Mouse (Mus musculus) testis, adult 10 weeks (tissue): ENCODE measurements around the gene Slc25a18. TPM values are rescaled to one million over a fixed set of nuclear protein-coding genes. Genes with fewer than 3 reads are reported as not detected.

ENCODE experiments used
- polyA plus RNA-seq: library from polyadenylated mRNA; stranded (reverse); fragments of 350-450 nt; fragmentation: Illumina TruSeq; extraction: RNeasy Lipid Tissue Mini Kit (QIAGEN cat#74804); gene quantifications from one replicate; pipeline ENCODE4 v1.2.3, GENCODE M21; 2014; ENCODE audit warnings: low read depth, low replicate concordance

Slc25a18 gene
- polyA plus RNA-seq, result 2.3 TPM

DNA sequence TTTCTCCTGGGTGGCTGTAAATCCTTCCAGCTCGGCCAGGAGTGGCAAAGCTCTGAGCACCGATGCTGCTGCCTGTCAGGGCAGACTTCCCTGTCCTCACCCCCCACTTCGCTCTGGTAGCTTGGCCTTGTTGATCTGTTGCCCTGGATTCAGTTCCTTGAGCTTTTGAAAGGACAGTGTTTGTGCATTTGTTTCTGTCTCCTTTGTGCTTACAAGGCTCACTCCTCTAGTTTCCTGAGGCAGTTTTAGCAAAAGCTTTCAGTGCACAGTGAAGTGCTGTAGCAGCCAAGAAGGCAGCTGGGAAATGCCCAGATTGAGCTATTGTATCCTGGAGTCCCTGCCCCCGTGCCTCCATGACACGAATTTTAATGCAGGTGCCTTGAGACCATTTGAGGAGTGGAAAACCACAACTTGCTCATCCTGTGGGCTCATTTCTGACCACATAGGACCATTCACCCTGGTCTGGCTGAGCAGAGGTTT is at the start of gene Slc25a18:
Gene Slc25a18 (plus strand): TSS at position 430 of the 480 bp plus-strand sequence.

DNA sequence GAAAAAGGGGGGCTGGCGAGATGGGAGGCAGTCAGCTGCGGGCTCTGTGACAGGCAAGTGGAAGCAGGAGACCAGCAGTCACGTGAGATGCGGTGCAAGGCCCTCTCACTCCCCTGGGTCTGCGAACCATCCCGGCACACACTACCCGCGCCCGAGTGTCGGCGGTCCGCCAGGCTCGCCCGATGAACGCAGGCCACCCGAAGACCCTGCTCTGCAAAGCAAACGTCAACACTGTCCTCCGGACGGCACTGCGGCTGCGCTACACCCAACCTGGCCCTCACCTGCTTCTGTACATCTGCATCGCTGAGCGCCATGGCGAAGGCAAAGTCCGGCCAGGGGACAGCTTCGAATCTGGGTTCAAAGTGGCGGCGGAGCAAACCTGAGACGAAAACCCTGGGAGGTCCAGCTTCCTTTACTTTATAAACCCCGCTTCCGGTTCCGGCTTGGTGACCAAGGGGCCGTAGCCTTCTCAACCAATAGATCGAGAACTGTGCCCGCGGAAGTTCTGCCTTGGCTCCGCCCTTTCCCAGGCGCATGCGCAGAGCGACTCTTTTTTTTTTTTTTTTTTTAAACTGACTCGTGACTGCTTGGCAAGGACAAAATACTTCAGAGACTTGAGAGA is 49.0 kb downstream of the Slc25a18 start, which contains the start of gene Atp6v1e1:
Gene Atp6v1e1 (minus strand): TSS at position 487 of the 622 bp plus-strand sequence.

DNA sequence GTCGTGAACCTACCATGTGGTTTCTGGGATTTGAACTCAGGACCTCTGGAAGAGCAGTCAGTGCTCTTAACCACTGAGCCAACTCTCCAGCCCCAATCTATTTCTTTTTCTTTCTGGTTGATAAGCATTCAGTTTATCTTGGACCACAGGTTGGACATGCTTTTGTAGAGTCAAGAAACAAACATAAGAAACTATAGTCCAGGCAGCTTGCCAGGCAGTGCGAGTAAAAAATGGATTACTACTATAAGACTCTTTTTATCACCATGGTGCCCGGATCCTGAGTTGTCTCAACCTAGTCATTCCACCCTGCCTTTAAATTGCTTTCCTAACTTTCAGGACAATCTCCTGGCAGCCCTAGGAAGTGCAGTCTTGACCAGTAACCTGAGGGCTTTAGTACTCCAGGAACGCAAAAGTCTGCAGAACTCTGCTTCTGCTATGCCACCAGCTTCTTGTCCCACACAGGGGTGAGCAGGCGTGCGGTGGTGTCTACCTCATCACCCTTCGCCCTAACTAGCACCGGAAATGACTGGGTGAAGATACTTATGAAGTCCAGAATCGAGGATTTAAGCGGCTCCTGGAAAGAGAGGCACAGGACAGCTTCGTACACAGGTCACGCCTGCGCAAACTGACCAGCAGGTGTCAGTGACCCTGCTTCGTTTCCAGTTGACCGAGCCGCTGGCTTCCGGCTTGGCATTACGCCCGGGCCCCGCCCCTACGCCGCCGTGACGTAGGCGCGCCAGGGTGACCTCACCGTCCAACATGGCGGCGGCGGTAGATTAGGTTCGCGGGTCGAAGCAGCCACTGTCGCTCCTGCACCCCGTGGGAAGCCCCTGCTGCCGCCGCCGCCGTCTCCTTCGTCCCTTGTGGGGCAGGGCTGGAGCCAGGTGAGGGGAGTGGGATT is 62.3 kb downstream of the Slc25a18 start, which contains the start of gene Bcl2l13:
Gene Bcl2l13 (plus strand): TSS at position 739 of the 901 bp plus-strand sequence.

Other genes starting within 250 kb of the Slc25a18 start
- 8.2 TPM for gene Hdhd5, start 242.3 kb upstream of the Slc25a18 start, polyA plus RNA-seq
- 17.8 TPM for gene Cecr2, start 107.2 kb upstream of the Slc25a18 start, polyA plus RNA-seq
- gene Atp6v1e1, start 49.2 kb downstream of the Slc25a18 start, polyA plus RNA-seq, result 96.0 TPM
- gene Bcl2l13, start 62.6 kb downstream of the Slc25a18 start, polyA plus RNA-seq, result 6.5 TPM
- gene Bid, start 143.3 kb downstream of the Slc25a18 start, polyA plus RNA-seq, result 2.8 TPM